Mouse (Mus musculus): ENCODE data around the gene Wipf2. TPM values are rescaled to one million over a fixed set of nuclear protein-coding genes. Genes with fewer than 3 reads are reported as not detected.
"Not testable (repeated sequence)": the region's sequence is repeated elsewhere in the genome, so short reads cannot be mapped to it uniquely, and the experiment has no call there.

Gene Wipf2
- total RNA-seq, 2 experiments from 2014 or later = 57.2 to 61.4 TPM

DNA sequence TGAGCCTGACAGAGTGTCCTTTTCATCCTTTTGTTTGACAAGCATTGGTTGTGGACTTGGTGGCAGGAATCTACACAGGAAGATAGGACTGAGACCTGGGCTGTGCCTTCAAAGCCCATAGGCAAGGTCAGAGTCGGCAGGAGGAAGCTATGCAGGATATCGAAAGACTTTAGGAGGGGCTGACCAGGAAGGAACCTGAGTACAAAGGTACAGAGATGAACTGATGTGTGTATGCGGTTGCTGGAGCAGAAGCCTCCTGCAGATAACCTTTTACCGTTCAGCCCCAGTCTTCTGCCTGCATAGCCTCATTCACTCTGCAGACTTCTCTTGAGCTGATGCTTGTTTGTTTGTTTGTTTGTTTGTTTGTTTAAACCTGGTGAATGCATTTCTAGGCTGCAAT, 42.1 kb downstream of the Wipf2 start:
- DNase-seq (ENCODE audit: extremely low spot score in 1 of 2, low spot score in 1 of 2) = no peak

DNA sequence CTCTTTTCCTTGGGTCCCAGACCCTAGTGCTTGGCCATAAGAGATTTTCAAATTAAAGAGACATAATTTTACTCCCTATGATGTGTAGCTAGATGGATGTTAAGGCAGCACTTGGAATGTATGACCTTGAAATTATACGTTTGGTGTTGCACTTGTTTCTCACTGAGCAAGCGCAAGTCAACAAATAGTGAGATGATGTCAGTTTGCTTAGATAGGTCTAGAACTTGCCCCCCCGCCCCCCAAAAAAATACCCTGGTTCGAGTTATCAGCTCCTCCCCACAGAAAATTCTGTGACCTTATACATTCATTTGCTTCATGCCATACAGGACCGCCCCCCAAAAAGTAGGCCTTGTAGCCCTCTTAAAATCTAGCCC, 43.6 kb downstream of the Wipf2 start:
- no peak for DNase-seq (ENCODE audit: extremely low spot score in 1 of 2, low spot score in 1 of 2)

DNA sequence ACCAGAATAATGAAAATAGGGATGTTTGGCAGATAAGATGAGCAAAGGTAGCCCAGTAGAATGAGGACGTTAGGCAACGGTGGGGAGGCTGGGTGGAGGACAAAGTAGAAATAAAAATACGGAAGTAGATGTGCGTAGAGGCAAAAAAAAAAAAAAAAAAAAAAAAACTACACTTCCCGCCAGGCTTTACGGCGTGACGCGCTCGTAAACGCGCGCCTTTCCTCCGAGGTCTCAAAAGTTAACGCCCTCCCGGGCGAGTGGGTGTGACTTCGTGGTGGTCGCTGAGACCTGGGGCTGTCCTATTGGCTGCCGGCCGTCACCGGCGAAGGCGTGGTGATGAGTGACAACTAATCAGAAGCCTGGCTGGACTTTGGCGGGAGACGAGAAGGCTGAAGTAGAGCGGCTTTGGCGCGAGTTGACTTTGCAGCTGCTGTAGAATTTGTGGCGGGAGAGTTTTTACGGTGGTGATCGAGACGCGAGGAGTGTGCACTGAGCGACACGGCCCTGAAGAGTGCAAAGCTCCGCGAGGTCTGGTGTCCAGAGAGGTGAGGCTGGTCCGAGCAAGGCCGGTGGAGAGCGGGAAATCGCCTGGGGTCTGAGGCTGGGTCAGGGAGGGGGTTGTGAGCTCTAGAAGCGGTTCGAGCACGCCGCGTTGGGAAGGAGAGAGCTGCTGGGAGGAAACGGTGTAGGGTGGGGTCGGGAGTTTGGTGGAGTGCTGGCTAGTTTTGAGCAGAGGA, 44.2 kb downstream of the Wipf2 start, which contains the start of gene Cdc6:
Cdc6 (plus strand) TSS at position 365 of the 737 bp plus-strand sequence.
- DNase-seq (ENCODE audit: extremely low spot score in 1 of 2, low spot score in 1 of 2) = peak; percentile 73 to 75

- peak in 1 of 2 experiments; percentile 76 for DNase-seq (ENCODE audit: extremely low spot score in 1 of 2, low spot score in 1 of 2)
Observed at GRCm38 (mm10) chr11:98909654-98910053, 46.2 kb downstream of the Wipf2 start.

GRCm38 (mm10) chr11:98910415-98910814, 47.0 kb downstream of the Wipf2 start:
- no peak for DNase-seq (ENCODE audit: extremely low spot score in 1 of 2, low spot score in 1 of 2)

GRCm38 (mm10) chr11:98911498-98911897, 48.1 kb downstream of the Wipf2 start:
- DNase-seq (ENCODE audit: extremely low spot score in 1 of 2, low spot score in 1 of 2) = no peak

GRCm38 (mm10) chr11:98914196-98914595, 50.8 kb downstream of the Wipf2 start:
- no peak for DNase-seq (ENCODE audit: extremely low spot score in 1 of 2, low spot score in 1 of 2)

GRCm38 (mm10) chr11:98916376-98916775, 52.9 kb downstream of the Wipf2 start:
- not testable (repeated sequence) for DNase-seq (ENCODE audit: extremely low spot score in 1 of 2, low spot score in 1 of 2)

DNA sequence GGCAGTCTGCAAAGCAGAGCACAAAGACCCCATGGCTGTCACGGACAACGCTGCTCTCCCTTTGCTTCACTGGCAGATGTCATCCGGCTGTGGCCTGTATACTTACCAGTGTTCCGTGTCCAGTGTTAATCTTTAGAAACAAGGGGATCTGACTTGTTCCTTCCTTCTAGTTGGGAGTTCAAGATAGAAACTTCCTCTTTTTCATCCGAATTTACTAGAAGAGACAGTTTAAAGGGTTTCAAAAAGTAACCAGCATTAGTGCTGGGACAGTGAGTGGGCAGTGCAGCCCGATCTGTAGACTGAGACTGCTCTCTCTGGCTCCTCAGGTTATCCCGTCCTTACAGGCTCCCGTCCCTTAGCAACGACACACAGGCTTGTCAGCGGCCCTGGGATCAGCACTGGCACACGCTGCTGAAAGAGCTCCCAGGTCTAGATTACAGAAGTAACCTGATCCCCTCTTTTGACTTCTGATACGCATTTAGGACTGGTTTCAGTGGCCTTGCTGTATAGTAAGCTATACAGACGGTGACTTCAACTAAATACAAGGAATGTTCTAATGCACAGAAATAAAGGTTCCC, 54.1 kb downstream of the Wipf2 start:
- no peak for DNase-seq (ENCODE audit: extremely low spot score in 1 of 2, low spot score in 1 of 2)

DNA sequence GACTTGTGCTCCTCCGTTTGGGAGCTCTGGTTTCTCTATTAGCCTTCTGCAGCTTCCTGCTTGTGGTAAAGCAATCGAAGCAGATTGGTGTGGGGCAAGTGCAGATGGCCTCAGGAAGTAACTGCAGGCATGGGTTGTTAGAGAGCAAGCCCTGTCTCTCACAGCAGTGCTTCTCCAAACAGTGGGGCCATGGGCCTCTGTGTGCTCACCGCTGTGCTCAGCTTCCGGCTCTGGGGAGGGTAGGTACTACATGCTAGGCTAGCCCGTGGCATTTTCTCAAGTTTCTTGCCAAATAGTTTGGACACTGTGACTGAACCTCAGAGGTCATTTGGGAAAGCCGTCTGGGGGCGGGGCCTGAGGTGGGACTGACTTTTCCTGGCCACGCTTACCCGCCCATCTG, 54.8 kb downstream of the Wipf2 start:
- no peak for DNase-seq (ENCODE audit: extremely low spot score in 1 of 2, low spot score in 1 of 2)

GRCm38 (mm10) chr11:98919009-98919408, 55.6 kb downstream of the Wipf2 start:
- DNase-seq (ENCODE audit: extremely low spot score in 1 of 2, low spot score in 1 of 2) = no peak

GRCm38 (mm10) chr11:98921813-98922212, 58.4 kb downstream of the Wipf2 start:
- peak in 1 of 2 experiments; percentile 24 for DNase-seq (ENCODE audit: extremely low spot score in 1 of 2, low spot score in 1 of 2)

DNA sequence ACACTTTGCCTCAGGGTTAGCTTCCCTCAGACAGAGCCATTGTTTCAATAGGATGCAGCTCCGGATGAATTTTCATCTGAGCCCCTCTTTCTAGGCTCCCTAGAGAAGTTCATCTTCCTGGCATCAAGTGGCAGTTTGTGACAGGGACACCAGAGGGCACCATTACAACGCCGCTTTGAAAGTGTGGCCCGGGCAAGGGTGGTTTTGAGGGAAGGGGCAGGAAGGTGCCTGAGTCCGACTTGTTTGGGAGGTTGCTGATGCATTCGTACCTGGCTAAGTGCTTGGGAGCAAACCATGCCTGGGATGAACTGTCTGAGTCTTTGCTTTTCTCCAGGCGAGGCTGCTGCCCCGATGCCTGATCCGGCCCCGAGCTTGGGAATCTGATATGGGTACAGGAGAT, 58.9 kb downstream of the Wipf2 start:
- DNase-seq (ENCODE audit: extremely low spot score in 1 of 2, low spot score in 1 of 2) = peak in 1 of 2 experiments; percentile 72

DNA sequence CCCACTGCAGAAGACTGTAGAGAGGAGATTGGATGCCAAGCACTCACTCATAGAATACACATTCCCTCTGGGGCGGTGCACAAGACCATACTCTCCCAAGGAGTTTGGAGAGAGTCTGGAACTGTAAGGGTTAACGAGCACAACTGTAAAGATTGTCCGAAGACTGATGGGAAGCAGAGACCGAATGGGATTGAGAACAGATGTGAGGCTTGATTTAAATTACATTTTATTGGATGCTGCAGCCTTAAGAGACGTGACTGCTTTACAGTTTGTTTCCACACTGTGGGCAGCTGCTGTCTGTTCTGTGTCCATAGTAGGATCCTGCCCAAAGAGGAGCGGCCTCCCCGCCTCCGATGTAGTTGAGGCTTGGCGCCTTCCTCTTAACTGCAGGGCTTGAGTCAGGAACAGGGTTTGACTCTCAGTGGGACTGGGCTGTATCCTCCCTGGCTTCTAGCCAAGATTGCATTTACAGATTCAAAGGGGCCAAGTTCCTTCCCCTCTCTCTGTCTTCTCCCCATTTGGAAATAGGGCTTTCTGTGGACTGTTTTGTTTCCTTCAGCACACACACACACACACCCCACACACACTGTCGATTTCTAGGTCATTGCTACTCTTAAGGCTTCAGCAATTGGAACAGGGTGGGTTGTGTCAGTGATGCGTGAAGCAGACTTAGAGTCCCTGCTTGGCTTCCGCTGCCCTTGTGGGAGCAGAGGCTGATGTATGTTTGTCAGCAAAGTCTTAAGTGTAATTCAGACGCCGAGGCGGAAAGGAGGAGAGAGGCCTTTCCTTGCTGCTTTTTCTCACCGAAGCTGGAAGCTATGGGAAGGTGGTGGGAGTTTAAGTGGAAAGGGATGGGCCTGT, 59.6 kb downstream of the Wipf2 start:
- not testable (repeated sequence) for DNase-seq (ENCODE audit: extremely low spot score in 1 of 2, low spot score in 1 of 2)

DNA sequence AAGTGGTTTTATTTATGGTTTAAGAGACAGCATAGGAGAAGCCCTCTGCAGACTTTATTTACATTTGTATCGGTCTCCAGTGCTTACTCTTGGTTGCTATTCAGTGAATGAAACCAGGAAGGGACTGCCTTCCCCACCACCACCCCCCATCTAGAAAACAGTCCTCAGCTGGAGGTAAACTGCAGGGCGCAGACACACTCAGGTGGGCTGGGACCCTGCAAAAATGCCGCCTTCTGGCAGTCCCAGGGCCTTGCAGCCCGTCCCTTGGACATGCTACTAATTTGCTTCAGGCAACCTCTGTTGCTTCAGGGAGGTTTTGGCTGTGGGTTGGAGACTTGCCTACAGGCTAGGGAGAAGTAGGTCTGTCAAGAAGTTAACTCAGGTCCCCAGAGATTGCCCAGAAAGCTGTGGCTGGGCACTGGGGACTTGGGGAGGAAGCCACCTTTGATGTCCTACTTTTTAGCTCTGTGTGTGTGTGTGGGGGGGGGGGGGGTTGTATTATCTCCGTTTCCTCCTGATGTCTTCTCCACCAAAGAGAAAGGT, 61.3 kb downstream of the Wipf2 start:
- DNase-seq (ENCODE audit: extremely low spot score in 1 of 2, low spot score in 1 of 2) = no peak

- DNase-seq (ENCODE audit: extremely low spot score in 1 of 2, low spot score in 1 of 2) = no peak
Observed at GRCm38 (mm10) chr11:98925265-98925721, 61.9 kb downstream of the Wipf2 start.

GRCm38 (mm10) chr11:98925868-98926311, 62.5 kb downstream of the Wipf2 start:
- no peak for DNase-seq (ENCODE audit: extremely low spot score in 1 of 2, low spot score in 1 of 2)

DNA sequence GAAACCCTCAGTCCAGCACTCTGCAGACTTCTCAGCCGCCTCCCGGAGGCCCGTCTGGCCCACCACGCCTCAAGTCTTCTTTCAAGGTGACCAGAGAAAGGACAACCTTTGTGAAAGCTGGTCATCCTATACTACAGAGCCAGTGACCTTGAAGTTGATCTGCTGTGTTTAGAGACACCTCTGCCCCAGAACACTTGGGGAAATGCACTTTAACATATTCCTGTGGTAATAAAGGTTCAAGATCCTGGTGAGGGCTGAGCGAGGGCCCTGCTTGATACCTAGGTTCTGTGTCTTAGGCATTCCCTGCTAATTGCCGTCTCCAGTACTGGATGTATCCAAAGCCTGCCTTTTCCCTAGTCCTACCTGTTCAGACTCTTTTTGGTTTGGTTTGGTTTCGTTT, 63.1 kb downstream of the Wipf2 start:
- no peak for DNase-seq (ENCODE audit: extremely low spot score in 1 of 2, low spot score in 1 of 2)

- no peak for DNase-seq (ENCODE audit: extremely low spot score in 1 of 2, low spot score in 1 of 2)
Observed at GRCm38 (mm10) chr11:98927438-98928076, 64.1 kb downstream of the Wipf2 start, which contains the start of gene Rara. Gene Rara (plus strand): TSS chr11:98927818.
